Mouse (Mus musculus): Measurements from ENCODE around the gene Glis1. TPM values are rescaled to one million over a fixed set of nuclear protein-coding genes. Genes with fewer than 3 reads are reported as not detected.

Glis1 gene
- polyA plus RNA-seq, 2 experiments, result 0.10 to 0.35 TPM

- H3K27ac ChIP-seq, result no peak overlapping the region
- TF ChIP-seq CTCF (IDR thresholded peaks at IDR 0.05; ENCODE audit: low read depth), result no peak
- TF ChIP-seq EP300 (IDR thresholded peaks at IDR 0.05; ENCODE audit: low read depth), result no peak
- 0 out of 4 replicates have a peak, but pooled peaks cover 0 to 2% of the 10 kb centered on the region in 2 experiments for H3K4me1 ChIP-seq (replicated peaks; ENCODE audit: control insufficient read depth in 2 of 2, insufficient read depth in 2 of 2, low read length in 1 of 2)
- no peak overlapping the region for H3K9ac ChIP-seq (replicated peaks)
- WGBS (ENCODE audit: insufficient replicate concordance), result 35% methylated on average over 3 of the region's 3 CpGs
- no peak overlapping the region for H3K4me2 ChIP-seq (ENCODE audit: low read depth)
- DNase-seq (ENCODE audit: low read depth in 3 of 3, low spot score in 3 of 3) (no peak), ATAC-seq (ENCODE audit: insufficient read depth) (no peak)
- no peaks in the 10 kb centered on the region for H3K36me3 ChIP-seq (replicated peaks; ENCODE audit: control insufficient read depth, insufficient read depth, low read depth)
- no peaks in the 10 kb centered on the region for H3K9me3 ChIP-seq (ENCODE audit: control insufficient read depth, low read length)
- no peaks in the 10 kb centered on the region for H3K27me3 ChIP-seq (ENCODE audit: control insufficient read depth, insufficient read depth, low read length)
- no peak overlapping the region for H3K4me3 ChIP-seq (ENCODE audit: insufficient read depth in 1 of 2, low read depth in 2 of 2, low read length in 2 of 2)
Observed at GRCm38 (mm10) chr4:107558801-107559200, 124.4 kb downstream of the Glis1 start.

- TF ChIP-seq CTCF (IDR thresholded peaks at IDR 0.05; ENCODE audit: low read depth), result no peak
- TF ChIP-seq EP300 (IDR thresholded peaks at IDR 0.05; ENCODE audit: low read depth), result no peak
- 55% methylated on average over 2 of the region's 2 CpGs for WGBS (ENCODE audit: insufficient replicate concordance)
Observed at GRCm38 (mm10) chr4:107561056-107561455, 126.7 kb downstream of the Glis1 start.

GRCm38 (mm10) chr4:107568159-107568558 is 133.8 kb downstream of the Glis1 start:
- 64% methylated on average over 21 of the region's 21 CpGs for WGBS (ENCODE audit: insufficient replicate concordance)

More at GRCm38 (mm10) chr4:107561056-107561455, 126.7 kb downstream of the Glis1 start:
- no peaks in the 10 kb centered on the region for H3K9me3 ChIP-seq (ENCODE audit: control insufficient read depth, low read length)
- H3K27ac ChIP-seq, result no peak overlapping the region
- no peak overlapping the region for H3K9ac ChIP-seq (replicated peaks)
- H3K36me3 ChIP-seq (replicated peaks; ENCODE audit: control insufficient read depth, insufficient read depth, low read depth), result no peaks in the 10 kb centered on the region
- ATAC-seq (ENCODE audit: insufficient read depth) (no peak), DNase-seq (ENCODE audit: low read depth in 3 of 3, low spot score in 3 of 3) (no peak)
- no peak overlapping the region for H3K4me2 ChIP-seq (ENCODE audit: low read depth)
- no peak overlapping the region for H3K4me3 ChIP-seq (ENCODE audit: insufficient read depth in 1 of 2, low read depth in 2 of 2, low read length in 2 of 2)
- 0 out of 4 replicates have a peak, but pooled peaks cover 0 to 2% of the 10 kb centered on the region in 2 experiments for H3K4me1 ChIP-seq (replicated peaks; ENCODE audit: control insufficient read depth in 2 of 2, insufficient read depth in 2 of 2, low read length in 1 of 2)
- H3K27me3 ChIP-seq (ENCODE audit: control insufficient read depth, insufficient read depth, low read length), result no peaks in the 10 kb centered on the region

GRCm38 (mm10) chr4:107568881-107569443 is 134.6 kb downstream of the Glis1 start:
- no peak for TF ChIP-seq EP300 (IDR thresholded peaks at IDR 0.05; ENCODE audit: low read depth)
- TF ChIP-seq CTCF (IDR thresholded peaks at IDR 0.05; ENCODE audit: low read depth), result no peak
- DNase-seq (ENCODE audit: low read depth in 3 of 3, low spot score in 3 of 3), result no peak
- Histone ChIP-seq H3K27ac (no peak overlapping the region), H3K36me3 (replicated peaks; ENCODE audit: control insufficient read depth, insufficient read depth, low read depth) (no peaks in the 10 kb centered on the region), H3K4me1 (replicated peaks; ENCODE audit: control insufficient read depth in 2 of 2, insufficient read depth in 2 of 2, low read length in 1 of 2) (no peaks in the 10 kb centered on the region), H3K9me3 (ENCODE audit: control insufficient read depth, low read length) (no peaks in the 10 kb centered on the region), H3K9ac (replicated peaks) (no peak overlapping the region), H3K4me2 (ENCODE audit: low read depth) (no peak overlapping the region), H3K27me3 (ENCODE audit: control insufficient read depth, insufficient read depth, low read length) (no peaks in the 10 kb centered on the region), H3K4me3 (ENCODE audit: insufficient read depth in 1 of 2, low read depth in 2 of 2, low read length in 2 of 2) (no peak overlapping the region)
- no peak for ATAC-seq (ENCODE audit: insufficient read depth)
- WGBS (ENCODE audit: insufficient replicate concordance), result 57% methylated on average over 7 of the region's 7 CpGs

More at GRCm38 (mm10) chr4:107568159-107568558, 133.8 kb downstream of the Glis1 start:
- no peak overlapping the region for H3K9ac ChIP-seq (replicated peaks)
- DNase-seq (ENCODE audit: low read depth in 3 of 3, low spot score in 3 of 3) (no peak), ATAC-seq (ENCODE audit: insufficient read depth) (no peak)
- H3K4me3 ChIP-seq (ENCODE audit: insufficient read depth in 1 of 2, low read depth in 2 of 2, low read length in 2 of 2), result no peak overlapping the region
- H3K27ac ChIP-seq, result no peak overlapping the region
- H3K4me2 ChIP-seq (ENCODE audit: low read depth), result no peak overlapping the region
- no peaks in the 10 kb centered on the region for H3K36me3 ChIP-seq (replicated peaks; ENCODE audit: control insufficient read depth, insufficient read depth, low read depth)
- H3K9me3 ChIP-seq (ENCODE audit: control insufficient read depth, low read length), result no peaks in the 10 kb centered on the region
- no peaks in the 10 kb centered on the region for H3K4me1 ChIP-seq (replicated peaks; ENCODE audit: control insufficient read depth in 2 of 2, insufficient read depth in 2 of 2, low read length in 1 of 2)
- peak; percentile 31; the same call in 1 of the 2 replicates for TF ChIP-seq CTCF (IDR thresholded peaks at IDR 0.05; ENCODE audit: low read depth)
- TF ChIP-seq EP300 (IDR thresholded peaks at IDR 0.05; ENCODE audit: low read depth), result no peak
- H3K27me3 ChIP-seq (ENCODE audit: control insufficient read depth, insufficient read depth, low read length), result no peaks in the 10 kb centered on the region

- TF ChIP-seq CTCF (IDR thresholded peaks at IDR 0.05; ENCODE audit: low read depth) (no peak), EP300 (IDR thresholded peaks at IDR 0.05; ENCODE audit: low read depth) (no peak)
- Histone ChIP-seq H3K9me3 (ENCODE audit: control insufficient read depth, low read length) (no peaks in the 10 kb centered on the region), H3K4me2 (ENCODE audit: low read depth) (no peak overlapping the region), H3K27me3 (ENCODE audit: control insufficient read depth, insufficient read depth, low read length) (no peaks in the 10 kb centered on the region), H3K9ac (replicated peaks) (no peak overlapping the region), H3K27ac (no peak overlapping the region), H3K4me3 (ENCODE audit: insufficient read depth in 1 of 2, low read depth in 2 of 2, low read length in 2 of 2) (no peak overlapping the region), H3K36me3 (replicated peaks; ENCODE audit: control insufficient read depth, insufficient read depth, low read depth) (no peaks in the 10 kb centered on the region), H3K4me1 (replicated peaks; ENCODE audit: control insufficient read depth in 2 of 2, insufficient read depth in 2 of 2, low read length in 1 of 2) (no peaks in the 10 kb centered on the region)
- DNase-seq (ENCODE audit: low read depth in 3 of 3, low spot score in 3 of 3) (no peak), ATAC-seq (ENCODE audit: insufficient read depth) (no peak)
- WGBS (ENCODE audit: insufficient replicate concordance), result 58% methylated on average over 19 of the region's 19 CpGs
Observed at GRCm38 (mm10) chr4:107570329-107571014, 136.1 kb downstream of the Glis1 start.

Measured in liver, embryonic 14.5 days (tissue).